Mouse (Mus musculus) E14TG2a.4 (cell line): ENCODE data around the gene Bcat2.

Source experiments
- CTCF ChIP-seq: conservative IDR thresholded peaks from 2 replicates; pipeline ENCODE4 v1.5.1; 2014; ENCODE audit warnings: low read length
- NANOG ChIP-seq: IDR thresholded peaks from 2 replicates; pipeline ENCODE4 v1.6.1; 2014; ENCODE audit warnings: borderline replicate concordance, low read length, mixed read lengths

- TF ChIP-seq CTCF (no peak), NANOG (no peak)
Observed at GRCm38 (mm10) chr7:45537602-45538001, 32.4 kb upstream of the Bcat2 start.
